Mouse (Mus musculus): Measurements from ENCODE around the gene Myo3b.

DNA sequence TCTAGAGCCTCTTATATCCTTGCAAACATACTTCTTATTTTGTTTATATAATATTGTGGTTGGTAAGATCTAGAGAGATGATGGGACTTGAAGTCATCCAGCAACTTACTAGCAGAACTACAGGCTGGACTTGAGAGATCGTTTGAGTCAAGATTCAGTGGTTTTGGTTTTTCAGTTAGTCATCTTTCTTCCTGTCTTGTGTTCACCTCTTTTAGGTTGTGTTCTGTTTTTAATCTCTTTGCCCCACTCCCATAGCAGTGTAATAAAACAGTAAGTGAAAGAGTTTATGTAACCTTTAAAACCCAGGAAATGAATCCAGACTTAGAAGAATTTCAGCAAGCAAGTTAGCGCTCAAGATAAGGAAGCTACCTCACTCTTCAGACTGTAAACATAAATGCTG is 44.1 kb upstream of the Myo3b start:
- TF ChIP-seq EP300 (IDR thresholded peaks at IDR 0.05; ENCODE audit: insufficient read depth, low read depth, low read length), result no peak
- TF ChIP-seq CTCF (IDR thresholded peaks at IDR 0.05), result no peak

Measured in heart, adult 2 months (tissue).